Mouse (Mus musculus) heart, postnatal 4 days (tissue): ENCODE data around the gene Mpg. TPM values are rescaled to one million over a fixed set of nuclear protein-coding genes. Genes with fewer than 3 reads are reported as not detected.
A peak's percentile ranks its signal among the peaks of the same experiment; 100 is the strongest.

Experiments
- DNase-seq: peaks from one replicate; pipeline ENCODE4 v3.0.0; 2021
- total RNA-seq, 2 experiments: library from RNA; stranded (reverse); gene quantifications; 2 replicates each; pipeline ENCODE4 v1.2.3; 2021

Mpg gene
- total RNA-seq, 2 experiments from 2014 or later = 10.4 to 11.3 TPM

DNA sequence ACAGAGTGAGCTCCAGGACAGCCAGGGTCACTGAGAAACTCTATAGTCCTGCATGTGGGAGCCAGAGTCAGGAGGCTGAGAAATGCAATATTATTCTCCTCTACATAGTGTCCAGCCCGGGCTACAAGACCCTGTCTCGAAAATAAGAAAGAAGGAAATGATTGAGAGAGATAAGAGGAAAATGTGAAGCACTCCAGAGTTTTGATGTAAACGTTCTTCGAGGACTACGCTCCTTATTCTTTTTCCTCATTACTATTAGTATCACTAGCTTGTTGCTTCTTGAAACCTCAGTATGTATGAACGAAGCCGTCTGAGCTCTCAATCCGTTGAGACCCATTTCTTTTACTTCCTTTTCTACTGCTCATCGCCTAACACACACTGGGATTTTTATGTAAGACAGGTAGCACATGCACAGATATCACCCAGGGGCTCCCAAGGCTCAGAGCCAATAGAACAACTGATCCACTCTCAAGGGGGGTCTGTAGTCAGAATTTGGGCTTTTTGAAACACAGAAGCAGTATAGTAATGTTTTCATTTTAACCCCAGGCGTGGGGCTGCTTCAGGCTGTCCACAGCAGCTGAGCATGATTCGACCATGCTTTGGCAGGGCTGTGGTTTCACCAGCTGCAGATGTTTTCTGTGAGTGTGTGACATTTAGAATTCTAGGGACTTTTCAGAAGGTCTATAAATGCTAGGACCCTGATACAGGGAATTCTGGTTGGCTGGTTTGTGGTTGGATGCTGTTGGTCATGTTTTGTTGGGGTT, 24.2 kb upstream of the Mpg start:
- no peak for DNase-seq

DNA sequence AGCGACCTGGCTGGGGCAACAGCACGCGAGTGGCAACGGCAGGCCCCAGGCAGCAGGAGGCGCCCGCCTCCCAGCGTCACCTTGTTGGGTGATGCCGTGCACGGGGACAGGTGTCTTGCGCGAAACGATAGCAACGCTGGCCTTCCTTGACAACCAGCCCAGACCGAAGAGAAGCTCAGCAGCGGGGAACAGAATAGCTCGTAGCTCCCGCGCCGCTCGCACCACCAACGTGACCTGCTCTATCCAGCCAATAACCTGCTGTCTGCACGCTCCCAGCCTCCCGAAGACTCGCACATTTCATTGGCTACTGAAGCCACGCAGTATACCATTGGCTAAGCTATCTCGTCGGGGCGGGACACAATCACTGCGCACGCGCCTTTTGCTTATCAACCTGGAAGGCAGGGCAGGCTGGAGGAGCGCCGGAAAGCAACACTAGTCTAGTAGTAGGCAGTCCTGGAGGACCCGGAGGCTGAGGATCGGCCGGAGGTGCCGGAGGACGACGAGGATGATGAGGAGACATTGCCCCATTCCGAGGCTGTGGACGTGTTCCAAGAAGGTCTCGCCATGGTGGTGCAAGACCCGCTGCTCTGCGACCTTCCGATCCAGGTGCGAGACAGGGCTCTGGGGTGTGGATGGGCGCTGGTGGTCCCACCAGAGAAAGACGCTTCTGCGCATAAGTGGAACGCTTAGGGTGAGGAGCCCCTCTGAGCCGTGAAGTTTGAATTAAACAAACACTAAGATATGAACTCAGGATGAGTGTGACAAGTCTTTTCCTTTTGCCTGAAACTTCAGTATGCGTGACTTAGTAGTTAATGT, 21.0 kb upstream of the Mpg start, which contains the start of gene Snrnp25:
Snrnp25 (plus strand) TSS at position 358 of the 816 bp plus-strand sequence.
- peak; percentile 96 for DNase-seq

DNA sequence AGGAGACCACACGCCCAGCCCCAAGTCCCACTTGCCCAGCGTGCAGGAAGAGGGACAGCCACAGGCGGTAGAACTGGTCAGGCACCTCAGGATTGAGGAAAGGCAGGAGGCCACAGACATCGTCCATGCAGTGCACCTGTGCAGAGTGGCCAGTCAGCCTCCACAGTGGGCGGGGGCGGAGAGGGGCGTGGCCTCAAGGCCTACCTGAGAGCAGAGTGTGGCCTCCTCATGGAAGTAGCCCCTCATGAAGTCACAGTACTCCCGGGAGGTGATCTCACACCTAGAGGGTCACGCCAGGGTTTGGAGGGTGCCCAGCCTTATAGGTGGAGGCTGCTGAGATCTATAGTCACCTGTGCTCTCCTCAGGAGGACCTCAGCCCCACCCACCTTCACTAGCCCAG, 15.7 kb upstream of the Mpg start:
- no peak for DNase-seq

DNA sequence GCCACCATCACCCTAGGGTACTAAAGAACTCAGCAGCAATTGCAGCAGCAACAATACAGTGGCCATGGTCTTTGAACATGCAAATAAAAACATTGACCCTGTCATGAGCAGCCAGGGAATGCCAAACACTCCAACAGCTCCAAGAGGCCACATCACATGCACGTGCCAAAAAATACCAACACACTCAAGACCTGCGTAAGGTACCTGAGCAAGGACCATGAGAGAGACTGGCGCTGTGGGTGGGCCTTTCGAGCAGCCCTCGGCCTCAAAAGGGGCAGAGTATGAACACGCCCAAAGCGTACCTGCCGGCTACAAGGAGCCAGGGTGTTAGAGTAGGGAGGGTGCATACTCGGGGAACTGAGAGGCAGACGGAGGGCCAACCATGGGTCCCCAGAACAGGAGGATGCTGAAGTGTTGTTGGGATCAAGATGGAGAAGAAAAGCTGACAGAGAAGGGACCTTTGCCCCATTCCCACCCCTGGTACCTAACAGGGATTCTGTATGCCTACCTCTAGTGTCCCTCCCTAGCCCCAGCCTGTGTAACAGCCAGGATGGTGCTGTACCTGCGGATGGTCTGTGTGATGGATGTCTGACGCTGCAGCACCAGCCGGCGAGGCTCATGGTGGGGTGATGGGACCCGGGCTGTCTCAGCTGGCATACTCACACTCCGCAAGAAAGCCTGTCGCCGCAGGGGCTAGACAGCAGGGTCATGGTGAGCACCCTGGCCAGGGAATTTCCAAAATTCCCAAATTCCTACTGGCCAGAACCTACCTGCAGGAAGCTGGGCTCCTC, 10.7 kb upstream of the Mpg start:
- DNase-seq = no peak

DNA sequence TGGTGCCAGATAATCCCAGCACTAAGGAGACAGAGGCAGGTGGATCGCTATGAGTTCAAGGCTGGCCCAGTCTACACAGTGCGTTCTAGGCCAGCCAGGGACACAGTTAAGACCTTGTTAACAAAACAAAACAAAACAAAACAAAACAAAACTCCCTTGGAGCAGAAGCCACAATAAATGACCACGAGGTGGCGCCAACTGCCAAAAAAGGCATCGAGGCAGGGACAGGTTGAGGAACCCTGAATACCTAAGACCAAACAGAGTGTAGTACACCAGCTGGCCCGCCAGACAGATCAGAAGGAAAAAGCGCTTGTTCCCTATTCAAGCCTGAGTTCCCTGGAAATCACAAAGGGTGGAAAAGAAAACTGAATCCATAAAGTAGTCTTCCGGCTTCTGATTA, 9.5 kb upstream of the Mpg start:
- DNase-seq = peak; percentile 79

DNA sequence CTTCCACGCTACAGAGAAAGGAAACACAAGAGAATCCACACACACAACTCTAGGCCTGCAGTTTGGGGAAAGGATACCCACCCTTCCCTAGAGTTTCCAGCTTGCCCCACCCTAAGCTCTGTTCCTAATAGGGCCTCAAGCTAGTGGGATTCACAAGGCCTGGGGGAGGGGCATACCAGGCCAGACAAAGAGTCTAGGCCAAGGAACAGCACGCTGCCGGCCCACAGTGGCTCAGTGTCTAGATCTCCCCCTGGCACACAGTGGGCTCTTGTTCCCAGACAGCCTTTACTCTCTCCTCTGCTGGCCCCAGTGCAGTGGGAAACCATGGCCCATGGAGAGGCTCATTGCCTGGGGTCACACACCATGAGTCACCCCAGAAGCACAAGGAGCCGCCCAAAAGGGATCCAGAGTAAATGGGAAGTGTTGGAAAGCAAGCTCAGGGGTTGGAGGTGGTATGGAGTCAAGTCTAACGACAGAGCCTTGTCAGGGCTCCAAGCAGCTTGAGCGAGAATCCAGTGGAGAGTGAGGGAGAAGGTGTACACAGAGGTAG, 7.7 kb upstream of the Mpg start:
- DNase-seq = no peak

DNA sequence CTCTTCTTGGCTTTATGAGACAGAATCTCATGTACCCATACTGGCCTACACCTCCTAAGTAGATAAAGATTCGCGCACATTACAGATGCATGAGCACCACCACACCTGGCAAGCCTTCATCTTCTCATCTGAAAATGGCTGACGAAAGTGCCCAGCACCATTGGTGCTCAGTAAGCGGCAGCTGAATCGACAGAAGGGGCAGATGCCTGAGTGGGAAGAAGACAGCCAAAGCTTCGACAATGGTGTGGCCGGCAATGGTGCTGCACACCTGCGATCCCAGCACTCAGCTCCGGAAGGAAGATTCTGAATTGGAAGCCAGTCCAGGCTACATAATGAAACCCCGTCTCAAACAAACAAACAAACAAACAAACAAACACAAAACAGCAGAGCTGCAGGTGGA, 7.0 kb upstream of the Mpg start:
- no peak for DNase-seq

DNA sequence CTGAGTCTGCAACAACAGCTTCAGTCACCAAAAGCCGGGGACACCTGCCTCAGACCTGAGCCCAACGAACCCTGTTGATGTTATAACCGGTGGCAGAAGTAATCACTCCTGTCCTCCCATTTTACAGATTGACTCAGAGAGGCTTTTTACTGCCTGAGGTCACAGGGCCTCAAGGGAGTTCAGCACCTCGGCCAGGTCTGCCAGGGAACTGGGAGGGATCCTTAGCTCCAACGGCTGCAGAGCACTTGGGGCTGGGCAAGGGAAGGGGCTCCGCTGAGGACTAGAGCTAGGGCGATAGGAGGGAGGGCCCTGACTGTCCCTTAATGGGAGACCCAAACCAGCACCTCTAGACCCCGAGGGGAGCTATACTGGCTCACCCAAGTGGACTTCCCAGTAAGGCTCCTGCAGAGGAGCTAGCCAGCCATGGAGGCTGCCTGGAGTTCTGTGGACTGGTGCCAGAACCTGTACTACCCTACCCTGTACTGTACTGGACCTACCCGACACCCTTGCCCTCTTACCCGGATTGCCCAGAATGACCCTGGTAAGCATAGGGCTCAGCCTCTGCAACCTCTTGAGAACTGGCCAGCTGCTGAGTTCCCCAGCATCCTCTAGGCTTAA, 5.6 kb upstream of the Mpg start:
- DNase-seq = no peak

DNA sequence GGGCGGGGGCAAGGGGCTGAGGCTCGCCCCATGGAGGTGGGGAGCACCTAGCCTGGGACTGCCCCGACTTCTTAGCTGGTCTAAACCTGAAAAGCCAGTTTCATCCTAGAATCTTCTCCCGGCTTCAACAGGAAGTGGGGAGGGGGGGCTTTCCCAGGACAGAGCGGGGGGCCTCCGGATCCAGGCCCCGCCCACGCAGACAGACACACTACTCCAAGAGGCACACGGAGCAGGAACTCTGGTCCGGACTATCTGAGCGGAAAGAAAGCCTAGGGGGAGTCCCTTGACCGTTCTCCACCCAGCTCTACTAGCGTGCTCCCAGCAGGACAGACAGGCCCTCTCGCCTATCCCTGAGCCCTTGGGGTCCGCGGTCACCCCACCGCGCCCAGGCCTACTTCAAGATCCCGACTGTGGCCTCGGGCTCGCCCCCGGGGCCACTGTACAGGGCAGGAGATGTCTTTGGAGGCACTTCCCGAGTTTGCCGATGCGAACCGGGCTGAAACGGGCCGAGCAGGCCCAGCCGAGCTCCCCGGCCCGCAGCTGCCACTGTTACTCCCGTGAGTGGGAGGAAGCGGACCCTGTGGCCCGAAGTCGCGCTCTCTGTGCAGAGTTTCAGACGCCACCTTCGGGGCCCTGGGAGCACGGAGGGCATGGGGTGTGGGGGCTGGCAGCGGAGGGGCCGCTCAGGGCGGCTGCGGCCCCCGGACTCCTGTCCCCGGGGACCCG, 4.9 kb upstream of the Mpg start:
- DNase-seq = peak; percentile 77

DNA sequence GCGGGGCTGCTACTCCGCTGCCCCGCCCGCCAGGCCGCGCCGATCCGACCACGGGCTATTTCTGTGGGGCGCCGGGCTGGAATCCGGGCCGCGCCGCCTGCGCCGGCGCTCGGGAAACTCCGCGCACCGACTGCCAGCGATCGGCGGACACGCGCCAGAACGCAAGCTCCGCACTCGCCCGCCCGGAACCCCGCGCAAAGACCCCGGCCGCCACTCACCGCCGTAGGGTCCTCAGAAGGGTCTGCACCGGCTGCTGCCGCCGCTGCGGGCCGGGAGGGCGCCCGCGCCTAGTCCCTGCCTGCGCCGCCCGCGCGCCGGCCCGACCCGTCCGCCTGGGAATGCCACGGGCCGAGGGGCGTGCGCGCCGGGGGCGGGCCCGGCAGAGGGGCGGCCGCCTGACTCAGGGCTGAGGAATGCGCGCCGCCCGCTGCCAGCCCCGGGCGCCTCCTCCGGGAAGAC, 4.3 kb upstream of the Mpg start, which contains the start of gene Rhbdf1:
Rhbdf1 (minus strand) TSS at position 350 of the 459 bp plus-strand sequence.
- peak; percentile 76 for DNase-seq

DNA sequence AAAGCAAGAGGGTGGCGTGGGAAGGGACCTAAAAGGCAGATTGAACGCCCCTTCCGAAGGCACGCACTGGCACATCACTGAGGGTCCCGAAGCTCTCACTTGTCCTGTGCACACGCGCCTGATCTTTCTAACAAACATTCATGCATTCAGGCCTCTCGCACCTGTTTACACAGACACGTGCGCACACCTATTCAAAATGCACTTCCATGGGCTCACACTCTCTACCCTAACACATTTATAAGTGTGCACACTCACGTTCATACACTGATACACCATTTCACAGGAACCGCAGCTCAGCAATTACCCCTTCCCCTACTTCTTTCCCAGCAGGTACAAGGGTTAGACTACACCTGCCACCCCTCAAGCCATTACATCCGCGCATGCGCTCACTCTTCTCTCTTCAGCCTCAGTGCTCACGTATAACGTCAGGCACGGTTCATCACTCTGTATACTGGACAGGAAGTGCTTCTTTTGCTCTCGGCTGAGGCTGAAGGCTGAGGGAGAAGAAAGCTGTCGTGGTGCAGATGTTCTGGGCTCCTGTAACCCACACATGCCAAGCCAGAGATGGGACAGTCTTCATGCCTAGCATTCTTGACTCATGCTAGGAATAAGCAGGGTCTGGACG, 3.6 kb upstream of the Mpg start:
- DNase-seq = no peak

DNA sequence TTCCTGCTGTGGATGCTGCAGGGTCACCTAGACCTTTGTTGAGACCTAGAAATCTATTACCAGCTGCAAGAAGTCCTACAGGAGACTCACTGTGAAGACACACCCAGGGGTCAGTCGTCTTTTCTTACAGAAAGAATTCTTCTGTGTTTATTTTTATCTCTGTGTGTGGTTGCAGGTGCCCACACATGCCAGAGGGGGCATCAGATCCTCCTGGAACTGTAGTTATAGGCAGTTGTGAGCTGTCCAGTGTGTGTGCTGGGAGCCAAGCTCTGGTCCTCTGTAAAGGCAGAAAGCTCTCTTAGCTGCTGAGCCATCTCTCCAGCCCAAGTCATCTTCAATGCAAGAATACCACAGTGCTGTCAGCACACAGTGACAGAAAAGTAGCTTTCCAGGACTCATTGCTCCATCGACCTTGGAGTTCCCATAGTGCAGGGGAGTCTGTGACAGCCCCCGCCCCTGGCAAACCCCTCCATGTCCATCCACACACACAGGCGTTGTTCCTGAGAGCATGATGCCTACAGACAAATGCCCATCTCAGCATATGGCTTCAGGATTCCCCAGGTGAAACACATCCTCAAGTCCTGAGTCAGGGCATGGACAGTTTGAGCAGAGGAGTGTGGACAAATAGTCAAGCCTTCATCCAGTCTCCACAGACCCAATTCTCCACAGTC, 2.9 kb upstream of the Mpg start:
- no peak for DNase-seq

DNA sequence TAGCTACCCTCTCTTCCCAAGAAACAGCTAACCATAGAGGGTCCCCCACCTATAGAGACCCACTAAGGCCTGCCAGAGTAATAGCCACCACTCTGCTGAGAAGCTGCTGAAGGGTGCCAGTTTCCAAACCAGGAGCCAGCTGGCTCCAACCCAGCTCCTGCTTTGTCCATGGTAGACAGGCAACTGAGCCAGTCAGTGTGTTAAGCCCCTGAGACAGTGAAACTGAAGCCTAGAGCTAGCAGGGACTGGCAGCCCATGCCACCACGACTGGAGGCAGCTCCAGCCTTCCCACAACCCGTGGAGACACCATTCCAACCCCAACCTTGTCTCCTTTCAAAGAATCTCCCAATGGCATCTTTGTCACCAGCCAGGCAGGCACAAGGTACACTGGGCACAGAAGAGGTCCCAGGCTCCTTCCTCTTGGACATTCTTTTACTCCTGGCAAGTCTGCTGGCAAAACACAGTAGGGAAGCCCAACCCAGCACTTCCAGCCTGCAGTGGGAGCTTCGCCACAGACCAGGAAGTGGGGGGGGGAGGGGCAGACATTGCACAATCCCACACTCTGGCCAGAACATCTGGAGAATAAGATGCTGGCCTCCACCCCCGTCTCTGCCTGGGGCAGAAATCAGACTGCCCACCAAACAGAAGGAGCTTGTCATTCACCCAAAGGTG, 1.7 kb upstream of the Mpg start:
- DNase-seq = peak; percentile 90

DNA sequence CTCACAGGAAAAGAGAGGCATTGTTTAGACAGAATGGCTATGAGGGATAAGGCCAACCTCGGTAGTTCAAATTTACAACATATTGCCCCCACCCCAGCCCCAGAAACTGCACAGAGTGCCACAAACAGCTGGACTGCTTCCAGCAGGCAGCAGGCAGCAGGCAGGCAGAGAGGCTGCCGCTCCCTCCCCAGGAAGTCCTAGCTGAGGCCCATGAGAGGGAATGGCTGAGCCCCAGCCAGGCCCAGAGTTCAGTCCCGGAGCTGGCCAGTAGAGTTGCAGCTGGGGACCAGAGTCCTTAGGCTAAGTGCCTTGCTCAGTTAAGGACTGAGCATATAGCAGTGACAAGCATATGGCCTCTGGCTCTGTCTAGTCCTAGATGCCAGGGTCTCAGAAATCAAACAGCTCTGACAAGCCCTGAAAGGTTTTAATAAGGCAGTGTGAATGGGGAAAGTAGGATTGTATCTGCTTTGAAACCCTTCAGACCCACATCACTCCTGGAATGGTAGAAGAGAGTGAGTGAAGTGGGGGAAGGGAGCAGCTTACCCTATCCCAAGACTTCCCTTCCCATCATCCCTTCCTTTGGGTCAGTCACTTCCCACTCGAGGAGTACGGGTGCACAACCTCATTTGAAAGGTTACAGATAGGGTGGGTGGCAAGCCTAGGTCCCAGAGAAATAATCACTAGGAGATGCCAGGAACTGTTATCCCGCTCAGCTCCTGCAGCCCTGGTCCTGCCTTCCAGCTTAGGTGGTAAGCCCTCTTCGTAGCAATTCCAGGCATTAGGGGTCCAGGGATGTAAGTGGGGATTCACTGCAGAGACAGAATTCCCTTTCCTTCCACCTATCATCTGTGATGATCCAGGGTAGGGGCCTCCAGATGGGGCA, 842 bp upstream of the Mpg start:
- DNase-seq = peak; percentile 57

DNA sequence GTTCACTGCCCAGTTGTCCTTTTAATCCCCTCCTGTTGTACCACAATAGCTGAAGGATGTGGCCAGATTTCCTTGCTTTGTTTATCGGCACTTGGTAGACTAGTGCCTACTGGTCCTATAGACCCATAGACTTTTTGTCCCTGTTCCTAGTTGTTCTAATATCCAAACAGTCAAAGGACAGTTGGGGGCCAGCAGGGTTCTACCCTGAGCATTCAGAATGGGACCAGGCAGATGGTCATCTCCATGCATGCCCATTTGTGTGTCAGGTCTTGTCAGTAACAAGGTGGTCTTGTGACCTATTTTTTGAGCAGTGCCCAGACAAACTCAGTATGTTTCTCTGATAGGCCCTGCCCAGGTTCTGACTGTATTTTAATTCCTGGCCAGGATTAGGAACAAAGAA, 736 bp downstream of the Mpg start:
- no peak for DNase-seq

DNA sequence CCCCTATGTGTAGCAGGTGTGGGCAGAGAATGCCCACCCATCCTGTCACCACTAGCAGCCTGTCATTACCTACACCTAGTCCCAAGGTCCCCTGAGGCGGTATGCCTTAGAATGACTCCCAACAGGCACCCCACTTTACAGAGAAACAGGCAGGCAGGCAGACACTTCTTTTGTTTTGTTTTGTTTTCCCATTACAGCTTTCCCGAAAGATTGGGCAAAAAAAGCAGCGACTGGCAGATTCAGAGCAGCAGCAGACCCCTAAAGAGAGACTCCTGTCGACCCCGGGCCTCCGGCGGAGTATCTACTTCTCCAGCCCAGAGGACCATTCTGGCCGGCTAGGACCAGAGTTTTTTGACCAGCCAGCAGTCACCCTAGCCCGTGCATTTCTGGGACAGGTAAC, 1.2 kb downstream of the Mpg start:
- no peak for DNase-seq

DNA sequence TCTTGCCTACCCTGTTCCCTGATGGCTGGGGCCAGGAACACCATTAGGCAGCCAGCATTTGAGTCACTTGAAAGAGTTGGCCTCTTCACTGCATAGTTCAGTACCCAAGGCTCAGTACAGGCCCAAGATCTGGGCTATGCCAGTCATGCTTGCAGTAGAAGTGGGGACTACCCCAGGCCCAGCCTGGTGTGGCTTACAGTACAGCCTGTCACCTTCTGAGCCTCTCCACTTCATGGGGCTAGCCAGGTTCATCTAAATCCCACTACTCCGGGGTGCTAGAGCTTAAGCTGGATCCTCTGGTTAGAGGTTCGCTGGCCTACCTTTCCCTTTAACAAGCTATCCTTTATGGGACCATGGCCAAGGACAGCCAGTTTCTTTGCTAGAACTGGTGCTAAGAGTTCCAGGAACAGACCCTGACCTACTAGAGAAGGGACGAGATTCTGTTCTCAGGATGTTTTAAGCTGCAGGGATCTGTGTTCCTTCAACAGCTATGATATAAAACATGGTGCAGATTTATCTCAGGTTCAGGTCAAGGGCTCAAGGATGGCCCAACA, 2.1 kb downstream of the Mpg start:
- no peak for DNase-seq

DNA sequence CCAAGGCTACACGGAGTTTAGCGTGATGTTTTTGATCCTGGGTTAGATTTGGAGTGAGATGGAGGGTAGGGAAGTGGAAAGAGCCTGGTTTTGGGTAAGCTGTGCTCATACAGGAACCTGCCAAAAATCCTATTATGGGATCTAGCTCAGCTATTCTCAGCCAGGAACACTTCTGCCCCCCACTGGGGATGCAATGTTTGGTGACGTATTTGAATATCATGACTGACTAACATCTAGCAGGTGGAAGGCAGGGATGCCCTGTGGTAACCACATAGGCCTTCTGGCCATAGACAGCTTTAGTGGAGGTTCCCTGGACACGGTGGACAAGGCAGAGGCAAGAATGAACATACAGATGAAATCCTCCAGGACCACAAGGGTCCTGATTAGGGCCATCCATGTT, 3.9 kb downstream of the Mpg start:
- peak; percentile 42 for DNase-seq
